Mouse (Mus musculus) adrenal gland (tissue): ENCODE measurements around the gene Frrs1l.

ENCODE experiments used
- intact Hi-C: fragments of 180-260 bp; cut with DNase I; formaldehyde crosslinking; loops from one replicate; pipeline ENCODE4 v1.15.1; 2025

The Frrs1l gene

DNA sequence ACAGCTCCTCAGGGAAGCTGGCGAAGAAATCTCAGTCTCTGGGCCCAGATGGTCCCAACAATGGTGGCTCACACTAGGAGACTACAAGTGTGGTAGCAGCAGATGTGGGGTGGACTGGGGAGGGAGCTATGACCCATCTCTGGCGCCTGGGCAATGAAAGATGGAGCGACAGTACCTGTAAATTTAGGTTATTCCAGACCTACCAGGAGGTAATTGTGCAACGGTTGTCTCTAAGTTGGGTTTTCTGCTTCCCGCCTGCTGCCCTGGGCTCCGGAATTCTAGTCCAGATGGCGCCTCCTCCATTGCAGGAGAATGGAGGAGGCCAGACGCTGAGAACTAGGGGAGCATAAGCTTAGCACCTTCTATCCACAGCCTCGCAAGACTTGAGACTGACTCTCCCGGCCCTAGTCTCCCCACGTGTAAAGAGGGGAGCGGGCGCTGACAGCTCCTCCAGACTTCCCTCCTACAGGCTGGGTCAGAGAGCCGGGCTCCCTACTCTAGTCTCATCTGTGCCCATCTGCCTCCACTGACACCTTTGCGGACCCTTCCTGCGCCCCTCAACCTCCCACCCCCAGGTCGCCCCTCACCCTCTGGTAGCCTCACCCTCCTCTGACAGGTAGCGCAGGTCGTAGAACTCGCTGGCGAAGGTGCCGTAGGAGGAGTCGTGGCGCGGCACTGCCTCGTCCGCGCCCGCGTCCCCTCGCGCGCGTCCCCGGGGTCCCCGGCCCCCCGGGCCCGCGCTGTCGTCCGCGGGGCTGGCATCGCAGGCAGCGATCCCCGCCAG, 568 bp downstream of the Frrs1l start:
- intact Hi-C loops = no loop called here

DNA sequence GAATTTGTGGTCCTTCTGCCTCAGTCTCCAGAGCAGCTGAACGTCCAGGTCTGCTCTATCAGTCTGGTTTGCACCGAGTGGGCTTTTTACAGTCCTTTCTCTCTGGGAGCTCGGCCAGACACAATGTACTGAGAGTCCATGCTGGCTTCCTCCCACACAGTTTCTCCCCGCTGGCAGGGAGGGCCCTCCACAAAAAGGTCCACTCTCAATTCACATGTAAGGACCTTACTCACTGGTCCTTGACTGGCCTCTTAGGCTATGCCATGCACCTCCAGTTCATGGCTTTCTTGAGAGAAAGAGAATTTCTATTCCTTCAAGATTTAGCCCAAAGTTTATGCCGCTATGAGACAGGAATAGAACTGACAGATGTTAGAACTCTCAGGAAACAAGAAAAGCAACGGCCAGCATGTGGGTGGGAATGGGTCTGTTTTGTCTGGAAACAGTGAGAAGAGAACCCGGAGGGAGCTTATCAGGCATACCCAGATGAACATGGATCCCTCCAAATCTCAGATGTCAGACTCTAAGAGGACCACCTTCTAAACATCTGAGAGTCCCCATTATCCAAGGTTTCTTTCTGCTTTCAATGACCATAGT, 24.5 kb downstream of the Frrs1l start:
- intact Hi-C loops = no loop called here

- intact Hi-C loops = no loop called here
Observed at GRCm38 (mm10) chr4:56963687-56964086, 26.5 kb downstream of the Frrs1l start.

GRCm38 (mm10) chr4:56961320-56961925, 28.8 kb downstream of the Frrs1l start:
- intact Hi-C loops = no loop called here

DNA sequence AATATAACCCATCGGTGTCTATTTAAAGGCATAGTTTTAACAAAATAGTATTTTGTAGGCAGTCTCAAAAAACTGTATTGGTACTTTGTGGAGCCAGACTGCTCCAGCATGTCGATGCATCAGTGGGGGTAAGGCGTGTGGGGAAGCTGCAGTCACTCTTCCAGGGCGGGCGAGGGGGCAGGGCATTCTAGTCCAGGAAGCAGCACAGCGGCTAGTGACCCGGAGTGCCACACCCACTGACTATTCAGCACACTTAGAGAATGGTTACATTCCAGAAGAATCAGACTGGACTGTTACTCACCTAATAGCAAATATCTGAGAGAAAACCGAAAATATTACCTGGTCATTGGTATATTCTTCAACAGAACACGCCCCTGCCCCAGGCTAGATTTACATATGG, 32.7 kb downstream of the Frrs1l start:
- intact Hi-C loops = no loop called here

DNA sequence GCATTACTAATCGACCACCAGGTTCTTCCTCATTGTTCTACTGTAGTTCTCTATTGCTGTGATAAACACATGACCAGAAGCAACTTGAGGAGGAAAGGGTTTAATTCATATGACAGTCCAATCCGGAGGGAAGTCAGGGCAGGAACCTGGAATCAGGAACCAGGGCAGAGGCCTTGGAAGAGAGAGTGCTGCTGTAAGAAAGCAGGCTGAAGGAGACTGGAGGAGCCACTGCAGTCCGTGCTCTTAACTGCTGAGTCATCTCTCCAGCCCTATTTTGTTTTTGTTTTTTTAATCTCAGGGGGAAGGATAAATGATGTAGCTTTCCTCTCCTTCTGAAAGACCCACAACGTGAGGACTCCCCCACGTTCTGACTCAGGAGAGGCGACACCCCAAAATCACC, 37.0 kb downstream of the Frrs1l start:
- intact Hi-C loops = no loop called here

GRCm38 (mm10) chr4:56951701-56952100, 38.5 kb downstream of the Frrs1l start:
- intact Hi-C loops = no loop called here

DNA sequence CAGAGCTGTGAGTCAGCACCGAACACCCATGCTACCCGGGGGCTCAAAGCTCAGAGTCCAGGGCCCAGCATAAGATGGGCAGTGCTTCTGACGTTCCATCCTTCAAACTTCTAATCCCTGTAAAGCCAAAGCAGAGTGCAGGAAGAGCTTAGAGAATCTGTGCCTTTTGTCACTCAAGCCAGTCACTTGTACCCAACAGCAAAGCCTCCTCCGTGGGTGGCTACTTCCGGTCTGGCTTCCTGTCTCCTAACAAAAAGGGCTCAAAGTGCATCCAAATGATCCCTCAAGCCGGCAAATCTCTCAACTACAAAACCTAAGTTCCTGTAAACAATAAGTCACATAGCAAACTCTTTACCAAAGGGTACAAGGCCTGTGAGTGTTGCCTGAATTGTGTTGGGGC, 40.7 kb downstream of the Frrs1l start:
- intact Hi-C loops = no loop called here

GRCm38 (mm10) chr4:56946641-56947640, 43.2 kb downstream of the Frrs1l start, which contains the start of gene Tmem245:
Gene Tmem245 (minus strand): TSS chr4:56947437.
- intact Hi-C loops = no loop called here

DNA sequence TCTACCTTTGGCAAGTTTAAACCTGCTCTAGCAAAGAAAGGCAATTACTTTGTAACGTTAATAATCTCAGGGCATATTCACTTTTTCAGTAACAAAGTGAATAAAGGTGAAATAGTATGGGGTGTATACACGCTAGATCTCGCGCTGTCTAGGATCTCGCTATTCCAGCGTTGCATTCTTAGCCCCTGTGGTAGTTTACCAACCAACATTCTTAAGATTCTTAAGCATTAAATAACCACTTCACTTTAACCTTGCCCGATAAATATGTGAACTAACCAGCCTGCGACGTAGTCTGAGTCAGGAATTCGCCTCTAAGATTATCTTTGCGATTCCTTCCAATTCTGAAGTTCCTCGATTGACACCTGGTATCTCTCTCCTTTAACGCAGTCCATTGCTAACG, 44.0 kb downstream of the Frrs1l start:
- intact Hi-C loops = no loop called here

- intact Hi-C loops = no loop called here
Observed at GRCm38 (mm10) chr4:56944286-56944685, 45.9 kb downstream of the Frrs1l start.

DNA sequence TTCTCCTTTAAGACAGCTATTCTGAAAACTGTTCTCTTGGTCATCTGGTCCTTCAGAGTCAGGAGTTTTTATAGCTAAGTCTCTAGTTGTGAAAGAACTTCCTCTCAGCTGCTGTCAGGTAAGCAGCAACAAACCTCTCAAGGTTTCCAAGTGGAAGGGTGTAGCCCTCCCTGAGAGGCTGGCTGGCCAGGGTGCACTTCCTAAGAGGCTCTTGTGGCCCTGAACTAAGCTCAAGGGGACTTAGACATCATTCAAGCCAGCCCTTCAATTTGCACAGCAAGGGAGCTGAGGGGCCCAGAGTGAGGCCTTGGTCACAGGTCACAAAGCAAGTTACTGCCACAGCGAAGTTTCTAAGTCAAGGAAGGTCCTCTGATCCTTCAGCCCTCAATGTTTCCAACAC, 46.9 kb downstream of the Frrs1l start:
- intact Hi-C loops = no loop called here

DNA sequence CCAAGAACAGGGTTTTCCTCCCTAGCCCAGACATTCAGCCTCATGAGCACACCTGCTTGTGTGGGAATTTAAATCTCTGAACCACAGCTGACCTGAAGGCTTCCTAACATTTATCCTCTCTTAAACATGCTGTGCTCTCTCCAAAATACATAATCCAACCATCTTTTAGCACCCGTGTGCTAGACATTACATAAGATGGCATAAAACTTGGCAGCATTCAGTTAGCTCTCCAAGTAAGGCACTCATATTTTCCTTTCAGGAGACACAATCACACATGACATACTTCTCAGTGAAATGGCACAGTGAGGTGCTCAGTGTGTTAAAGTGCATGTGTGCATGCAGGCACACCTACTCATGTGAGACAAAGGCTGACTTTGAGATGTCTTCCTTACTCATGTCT, 47.6 kb downstream of the Frrs1l start:
- intact Hi-C loops = no loop called here

DNA sequence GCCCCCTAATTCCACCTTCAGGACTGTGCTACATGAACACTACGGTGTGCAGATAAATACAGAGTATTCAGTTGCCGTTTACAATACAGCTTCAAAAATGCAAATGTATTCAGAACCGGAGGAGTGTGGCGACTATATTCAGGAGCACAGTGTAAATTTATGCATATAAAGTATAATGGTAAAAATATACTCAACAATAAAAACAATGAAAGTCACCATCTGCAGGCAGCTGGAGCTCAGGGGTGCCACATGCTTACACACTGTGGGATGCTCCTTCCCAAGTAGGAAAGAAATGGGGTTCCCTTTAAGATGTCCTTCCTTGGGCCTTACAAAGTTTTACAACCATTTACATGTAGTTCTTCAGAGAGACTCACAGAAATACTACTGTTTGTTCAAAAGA, 48.7 kb downstream of the Frrs1l start:
- intact Hi-C loops = no loop called here

- intact Hi-C loops = no loop called here
Observed at GRCm38 (mm10) chr4:56937136-56937535, 53.1 kb downstream of the Frrs1l start.

- intact Hi-C loops = no loop called here
Observed at GRCm38 (mm10) chr4:56935327-56935726, 54.9 kb downstream of the Frrs1l start.

DNA sequence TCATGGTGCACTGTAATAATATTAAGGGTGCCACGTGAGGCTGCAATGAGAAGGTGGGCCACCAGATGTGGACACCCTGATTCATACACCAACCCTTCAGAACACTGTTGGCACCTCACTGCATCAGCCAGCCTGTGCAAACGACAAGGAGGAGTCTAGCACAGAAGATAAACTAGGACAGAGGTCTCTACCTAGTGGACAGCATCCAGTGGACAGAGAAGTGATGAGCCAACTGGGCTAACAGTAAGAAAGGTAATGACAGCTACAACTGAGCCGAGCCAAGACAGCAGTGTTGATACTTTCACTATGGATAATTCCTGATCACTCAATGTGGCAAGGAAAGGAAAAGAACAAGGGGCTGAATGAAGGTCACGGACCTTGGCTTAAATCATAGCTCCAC, 57.0 kb downstream of the Frrs1l start:
- intact Hi-C loops = no loop called here

GRCm38 (mm10) chr4:56932096-56932495, 58.1 kb downstream of the Frrs1l start:
- intact Hi-C loops = no loop called here

DNA sequence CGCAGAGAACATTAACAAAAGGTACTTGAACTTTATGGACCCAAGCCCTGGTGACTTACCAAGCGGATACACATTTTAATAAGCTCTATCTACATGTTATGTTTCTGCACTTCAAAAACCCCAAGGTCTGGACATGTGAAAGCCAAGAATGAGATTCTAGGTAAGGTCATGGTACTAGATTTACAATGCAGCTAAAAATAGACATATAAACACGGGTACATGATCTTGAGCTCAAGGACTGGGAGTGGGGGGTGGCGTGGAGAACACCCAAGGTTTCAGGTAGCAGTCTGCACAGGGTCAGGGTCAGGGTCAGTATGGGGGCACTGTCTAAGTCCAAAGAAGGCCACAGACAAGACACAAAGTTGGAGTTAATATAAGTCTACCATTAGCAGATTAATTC, 59.9 kb downstream of the Frrs1l start:
- intact Hi-C loops = no loop called here

- intact Hi-C loops = no loop called here
Observed at GRCm38 (mm10) chr4:56926971-56927370, 63.2 kb downstream of the Frrs1l start.

DNA sequence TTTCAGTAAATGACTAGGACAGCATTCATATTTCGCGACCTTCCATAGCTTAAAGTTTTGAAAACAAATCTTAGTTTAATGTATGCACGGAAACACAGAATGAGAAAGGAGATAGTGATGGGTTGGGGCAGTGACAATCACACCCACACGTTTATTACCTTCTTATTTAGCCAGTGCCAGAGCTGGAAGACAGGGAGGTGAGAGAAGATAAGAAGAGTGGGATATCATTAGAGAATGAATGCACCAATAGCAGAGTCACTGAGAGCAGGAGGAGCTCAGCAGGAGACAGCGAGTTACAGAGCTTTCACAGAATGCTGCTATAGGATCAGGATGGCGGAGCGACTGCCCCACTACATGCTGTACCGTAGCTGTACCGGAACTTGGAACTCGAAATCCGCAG, 68.0 kb downstream of the Frrs1l start:
- intact Hi-C loops = no loop called here
